Mouse (Mus musculus) hematopoietic stem cell, adult 5-6 weeks (primary cell): ENCODE data around the gene 1700018F24Rik. TPM values are rescaled to one million over a fixed set of nuclear protein-coding genes. Genes with fewer than 3 reads are reported as not detected.
"Not testable (repeated sequence)": the region's sequence is repeated elsewhere in the genome, so short reads cannot be mapped to it uniquely, and the experiment has no call there.

Experiments used
- ATAC-seq, 2 experiments: fragments of 125-278 bp in 1 of 2; replicated peaks in 1 of 2; 2 replicates each; pipeline ENCODE4 v1.8.0; 2016 to 2017; ENCODE audit warnings: inconsistent platforms in 2 of 2, mild to moderate bottlenecking in 2 of 2, moderate number of reproducible peaks in 2 of 2, low read depth in 1 of 2, moderate TSS enrichment in 1 of 2; ENCODE audit not compliant: low FRiP score in 2 of 2, poor library complexity in 2 of 2, severe bottlenecking in 2 of 2, insufficient read depth in 1 of 2, low TSS enrichment in 1 of 2
- total RNA-seq: library from RNA; stranded (forward); fragments of 172-1452, 232-1000 nt; gene quantifications from 2 replicates; pipeline ENCODE4 v1.2.3, GENCODE M21; 2017

The 1700018F24Rik gene
- not detected in 2 replicates for total RNA-seq

GRCm38 (mm10) chr5:145042690-145043089 lies at the start of gene 1700018F24Rik:
Gene 1700018F24Rik, plus strand, starts transcription at chr5:145042990.
- ATAC-seq = not testable (repeated sequence)

- peak; percentile 49 to 64; a peak in 1 of 4 replicates for ATAC-seq
Measured at GRCm38 (mm10) chr5:144998491-144998890, 44.3 kb upstream of the 1700018F24Rik start.

- no peak for ATAC-seq
Measured at GRCm38 (mm10) chr5:145003362-145003761, 39.4 kb upstream of the 1700018F24Rik start.

- ATAC-seq = no peak
Measured at GRCm38 (mm10) chr5:145004495-145004894, 38.3 kb upstream of the 1700018F24Rik start.

- ATAC-seq = no peak
Measured at GRCm38 (mm10) chr5:145005596-145005995, 37.2 kb upstream of the 1700018F24Rik start.

- no peak for ATAC-seq
Measured at GRCm38 (mm10) chr5:145008878-145009659, 33.7 kb upstream of the 1700018F24Rik start.

- no peak for ATAC-seq
Measured at GRCm38 (mm10) chr5:145014278-145014677, 28.5 kb upstream of the 1700018F24Rik start.

- not testable (repeated sequence) for ATAC-seq
Measured at GRCm38 (mm10) chr5:145016761-145017160, 26.0 kb upstream of the 1700018F24Rik start.

GRCm38 (mm10) chr5:145020254-145020653 lies 22.5 kb upstream of the 1700018F24Rik start:
- ATAC-seq = not testable (repeated sequence)

- ATAC-seq = 0 out of 4 replicates have a peak, but pooled peaks of 1 of the 2 experiments have one; percentile 12
Measured at GRCm38 (mm10) chr5:145020712-145021111, 22.1 kb upstream of the 1700018F24Rik start.

GRCm38 (mm10) chr5:145030476-145030875 lies 12.3 kb upstream of the 1700018F24Rik start:
- not testable (repeated sequence) for ATAC-seq

GRCm38 (mm10) chr5:145032391-145032790 lies 10.4 kb upstream of the 1700018F24Rik start, which contains the start of gene Gm4871:
Gene Gm4871, minus strand, starts transcription at chr5:145032754.
- not testable (repeated sequence) for ATAC-seq

- no peak for ATAC-seq
Measured at GRCm38 (mm10) chr5:145041628-145042027, 1.2 kb upstream of the 1700018F24Rik start.

- not testable (repeated sequence) for ATAC-seq
Measured at GRCm38 (mm10) chr5:145054187-145054586, 11.4 kb downstream of the 1700018F24Rik start.

- ATAC-seq = no peak
Measured at GRCm38 (mm10) chr5:145057907-145058306, 15.1 kb downstream of the 1700018F24Rik start.

GRCm38 (mm10) chr5:145058722-145059121 lies 15.9 kb downstream of the 1700018F24Rik start:
- no peak for ATAC-seq

GRCm38 (mm10) chr5:145059524-145059923 lies 16.7 kb downstream of the 1700018F24Rik start:
- no peak for ATAC-seq

GRCm38 (mm10) chr5:145064765-145065340 lies 22.1 kb downstream of the 1700018F24Rik start:
- ATAC-seq = no peak
